Mouse (Mus musculus) left cerebral cortex, adult 2 months (tissue): ENCODE measurements around the gene Dll1. TPM values are rescaled to one million over a fixed set of nuclear protein-coding genes. Genes with fewer than 3 reads are reported as not detected.
A peak's percentile ranks its signal among the peaks of the same experiment; 100 is the strongest.

Experiments used
- DNase-seq, 2 experiments: peaks; one replicate each; pipeline ENCODE4 v3.0.0; 2021 to 2022; ENCODE audit warnings: low spot score in 2 of 2, mixed read lengths in 1 of 2; ENCODE audit errors: extremely low spot score in 1 of 2
- H3K27ac ChIP-seq: fragments of 200-600 bp; 2 replicates; pipeline ENCODE4 v1.8.1; 2022
- H3K4me3 ChIP-seq: fragments of 200-600 bp; 2 replicates; pipeline ENCODE4 v1.8.1; 2022
- CTCF ChIP-seq: fragments of 200-600 bp; IDR thresholded peaks from 2 replicates; pipeline ENCODE4 v1.8.1; 2022; ENCODE audit warnings: antibody characterized with exemption, mild to moderate bottlenecking, moderate library complexity
- intact Hi-C: fragments of 180-260 bp; cut with DNase I; formaldehyde crosslinking; loops from one replicate; pipeline ENCODE4 v1.15.1; 2025
- total RNA-seq, 2 experiments: library from RNA; stranded (reverse); gene quantifications; 2 replicates each; pipeline ENCODE4 v1.2.3; 2021

The Dll1 gene
- total RNA-seq, 2 experiments from 2014 or later = 4.8 to 7.1 TPM

- intact Hi-C loops = no loop called here
- no peak for TF ChIP-seq CTCF
- H3K27ac ChIP-seq = no peak overlapping the region
- H3K4me3 ChIP-seq = no peak overlapping the region
- DNase-seq = peak in 1 of 2 experiments; percentile 5
These were observed 25.0 kb upstream of the Dll1 start for GRCm38 (mm10) chr17:15401716-15402115.

DNA sequence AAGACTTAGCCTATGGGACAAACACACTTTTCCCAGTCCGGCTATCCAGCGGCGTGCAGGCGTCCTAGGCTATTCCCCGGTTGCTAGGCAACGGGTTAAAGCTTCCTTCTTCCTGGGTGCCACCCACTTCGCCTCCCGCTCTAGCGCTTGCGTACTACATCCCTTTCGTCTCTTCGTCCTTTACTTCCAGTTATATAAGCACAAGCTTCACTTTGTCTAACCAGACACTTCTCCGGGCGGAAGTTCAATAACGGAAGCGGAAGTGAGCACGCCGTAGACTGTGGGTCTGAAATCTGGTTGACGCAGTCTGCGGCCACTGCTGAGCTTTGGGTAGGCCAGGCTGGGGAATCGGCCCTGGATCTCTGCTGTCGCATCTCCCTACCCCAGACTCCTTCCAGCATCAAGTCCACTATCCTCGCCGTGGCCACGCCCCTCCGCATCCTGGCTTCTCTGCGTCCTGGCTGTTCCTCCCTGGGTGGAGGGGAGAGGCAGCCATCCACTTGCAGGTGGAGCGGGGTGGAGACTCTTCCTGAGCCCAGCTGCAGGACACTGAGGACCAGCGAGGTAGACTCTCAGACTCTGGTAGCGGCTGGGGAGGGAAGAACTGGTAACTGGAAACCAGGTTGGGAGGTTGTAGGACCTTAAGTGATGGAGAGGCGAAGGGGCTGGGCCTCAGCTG is 19.5 kb upstream of the Dll1 start, which contains the start of gene Fam120b:
Fam120b (plus strand) TSS at position 206 of the 679 bp plus-strand sequence.
- TF ChIP-seq CTCF = no peak
- H3K27ac ChIP-seq = peak within 1 kb of the TSS; percentile 85
- intact Hi-C loops = loop anchor here (2.0 kb wide), 1 partner anchor 15 kb away; no protein-coding TSS in a partner anchor
- peak within 1 kb of the TSS; percentile 70 for H3K4me3 ChIP-seq
- peak; percentile 83 to 90 for DNase-seq

GRCm38 (mm10) chr17:15389356-15389755 is 12.7 kb upstream of the Dll1 start:
- intact Hi-C loops = no loop called here
- H3K27ac ChIP-seq = no peak overlapping the region
- no peak overlapping the region for H3K4me3 ChIP-seq
- no peak for TF ChIP-seq CTCF
- DNase-seq = peak in 1 of 2 experiments; percentile 2

- DNase-seq = peak in 1 of 2 experiments; percentile 2
- intact Hi-C loops = no loop called here
These were observed 12.2 kb upstream of the Dll1 start for GRCm38 (mm10) chr17:15388892-15389291.

GRCm38 (mm10) chr17:15383360-15383759 is 6.7 kb upstream of the Dll1 start:
- Histone ChIP-seq H3K27ac (no peak overlapping the region), H3K4me3 (no peak overlapping the region)
- intact Hi-C loops = no loop called here
- no peak; the same call in 1 of the 2 replicates for TF ChIP-seq CTCF
- no peak for DNase-seq

More at GRCm38 (mm10) chr17:15388892-15389291, 12.2 kb upstream of the Dll1 start:
- H3K27ac ChIP-seq = no peak overlapping the region
- no peak overlapping the region for H3K4me3 ChIP-seq
- TF ChIP-seq CTCF = no peak

- intact Hi-C loops = loop anchor here (2.0 kb wide), 1 partner anchor 13 kb away; no protein-coding TSS in a partner anchor
- Histone ChIP-seq H3K27ac (no peak overlapping the region), H3K4me3 (no peak overlapping the region)
- DNase-seq = no peak
- no peak for TF ChIP-seq CTCF
These were observed 5.4 kb upstream of the Dll1 start for GRCm38 (mm10) chr17:15381869-15382660.

GRCm38 (mm10) chr17:15381092-15381860 is 4.6 kb upstream of the Dll1 start:
- intact Hi-C loops = loop anchor here (2.0 kb wide), 1 partner anchor 14 kb away; no protein-coding TSS in a partner anchor
- H3K27ac ChIP-seq = no peak overlapping the region
- no peak for DNase-seq
- peak overlapping the region; percentile 46 for H3K4me3 ChIP-seq
- no peak for TF ChIP-seq CTCF

DNA sequence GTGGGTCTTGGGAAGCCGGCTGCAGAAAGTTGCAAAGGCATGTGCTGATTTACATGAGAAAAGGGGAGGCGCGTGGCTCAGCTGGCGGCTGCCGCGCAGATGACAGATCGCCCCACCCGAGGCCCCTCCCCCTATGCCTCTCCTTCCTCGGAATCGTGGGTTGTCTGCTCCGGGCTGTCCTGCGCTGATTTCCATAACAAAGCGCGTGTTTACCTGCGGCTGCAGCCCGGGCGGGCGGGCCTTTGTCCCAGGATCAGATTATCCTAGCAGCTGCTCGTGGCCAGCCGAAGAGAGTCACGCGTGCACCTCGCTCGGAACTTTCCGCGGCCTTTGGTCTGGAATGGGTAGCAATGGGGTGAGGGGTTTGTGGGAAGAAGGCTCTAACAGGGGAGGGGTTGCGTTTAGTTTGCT is 4.0 kb upstream of the Dll1 start:
- Histone ChIP-seq H3K27ac (no peak overlapping the region), H3K4me3 (peak overlapping the region; percentile 46)
- TF ChIP-seq CTCF = no peak
- peak; percentile 39 to 54 for DNase-seq
- intact Hi-C loops = loop anchor here (2.0 kb wide), 1 partner anchor 14 kb away; no protein-coding TSS in a partner anchor

- no peak for DNase-seq
- no peak for TF ChIP-seq CTCF
- intact Hi-C loops = loop anchor here (2.0 to 5.0 kb wide), 3 partner anchors 15 to 173 kb away; no protein-coding TSS in a partner anchor
- Histone ChIP-seq H3K27ac (no peak overlapping the region), H3K4me3 (peak overlapping the region; percentile 46; the same call in 1 of the 2 replicates)
These were observed 3.3 kb upstream of the Dll1 start for GRCm38 (mm10) chr17:15379741-15380526.

DNA sequence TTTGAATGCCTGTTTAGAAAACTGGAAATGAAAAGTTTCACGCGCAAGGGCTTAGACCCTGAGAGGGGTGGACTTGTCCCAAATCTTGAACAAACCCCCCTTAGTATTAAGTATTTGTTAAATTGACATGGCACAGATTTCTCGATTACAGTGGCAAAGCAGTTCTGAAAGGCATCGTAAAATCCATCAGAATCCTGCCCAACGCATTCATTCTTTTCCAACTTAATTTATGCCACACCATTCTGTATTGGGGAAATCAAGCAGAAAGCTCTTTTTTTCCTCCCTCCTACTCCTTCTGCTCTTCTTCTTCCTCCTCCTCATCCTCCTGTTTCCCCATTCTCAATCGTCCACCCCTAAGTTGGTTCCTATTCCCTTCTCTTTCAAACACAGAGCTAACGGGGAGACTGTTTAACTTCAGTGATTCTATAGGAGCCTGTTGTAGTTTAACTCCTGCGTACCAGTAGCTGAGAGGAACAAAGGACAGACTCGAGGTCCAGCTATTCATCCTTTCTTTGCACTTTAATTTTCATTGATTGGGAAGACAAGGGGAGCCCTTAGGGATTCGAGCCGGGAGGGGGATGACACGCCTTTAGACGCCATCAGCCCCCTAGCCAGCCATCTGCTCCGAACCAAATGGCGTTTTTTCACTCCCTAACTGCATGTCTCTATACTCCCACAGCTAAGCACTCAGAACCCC is 1.9 kb upstream of the Dll1 start:
- intact Hi-C loops = loop anchor here (1.0 to 5.0 kb wide), 3 partner anchors 126 to 313 kb away; no protein-coding TSS in a partner anchor
- no peak overlapping the region for H3K4me3 ChIP-seq
- H3K27ac ChIP-seq = no peak overlapping the region
- no peak for DNase-seq
- TF ChIP-seq CTCF = no peak
